Mouse (Mus musculus) CD4-positive, CD25-positive, alpha-beta regulatory T cell, adult 4 months (primary cell): ENCODE measurements around the gene Rtn1. TPM values are rescaled to one million over a fixed set of nuclear protein-coding genes. Genes with fewer than 3 reads are reported as not detected.

Experiments
- ATAC-seq: one replicate; pipeline ENCODE4 v1.8.0; 2017
- polyA plus RNA-seq, 2 experiments: library from polyadenylated mRNA; unstranded; fragments of 100-300 nt; shearing (Covaris generic); gene quantifications; one replicate each; pipeline ENCODE4 v1.2.1; 2017

Gene Rtn1
- polyA plus RNA-seq, result not detected

GRCm38 (mm10) chr12:72408954-72409353, at the start of gene Rtn1:
Gene Rtn1 (minus strand): TSS chr12:72409054.
- ATAC-seq, result no peak

GRCm38 (mm10) chr12:72453941-72454340, 45.1 kb upstream of the Rtn1 start:
- ATAC-seq, result no peak

GRCm38 (mm10) chr12:72441839-72442576, 33.2 kb upstream of the Rtn1 start, which contains the start of gene Lrrc9:
Gene Lrrc9 (plus strand): TSS chr12:72441866.
- no peak for ATAC-seq

GRCm38 (mm10) chr12:72438961-72439480, 30.2 kb upstream of the Rtn1 start:
- no peak for ATAC-seq

- ATAC-seq, result no peak
Observed at GRCm38 (mm10) chr12:72437676-72438341, 29.0 kb upstream of the Rtn1 start.

GRCm38 (mm10) chr12:72433241-72433865, 24.5 kb upstream of the Rtn1 start:
- ATAC-seq, result no peak

GRCm38 (mm10) chr12:72432209-72432608, 23.4 kb upstream of the Rtn1 start:
- no peak for ATAC-seq

- ATAC-seq, result no peak
Observed at GRCm38 (mm10) chr12:72427722-72428126, 18.9 kb upstream of the Rtn1 start.

GRCm38 (mm10) chr12:72422681-72423080, 13.8 kb upstream of the Rtn1 start:
- no peak for ATAC-seq

GRCm38 (mm10) chr12:72417762-72418161, 8.9 kb upstream of the Rtn1 start:
- ATAC-seq, result no peak

GRCm38 (mm10) chr12:72408111-72408891, 553 bp downstream of the Rtn1 start:
- ATAC-seq, result no peak

- ATAC-seq, result no peak
Observed at GRCm38 (mm10) chr12:72407721-72408110, 1.1 kb downstream of the Rtn1 start.

- ATAC-seq, result no peak
Observed at GRCm38 (mm10) chr12:72407146-72407545, 1.7 kb downstream of the Rtn1 start.

- no peak for ATAC-seq
Observed at GRCm38 (mm10) chr12:72405031-72405430, 3.8 kb downstream of the Rtn1 start.

GRCm38 (mm10) chr12:72393046-72393805, 15.6 kb downstream of the Rtn1 start:
- ATAC-seq, result no peak

- no peak for ATAC-seq
Observed at GRCm38 (mm10) chr12:72390346-72390745, 18.5 kb downstream of the Rtn1 start.

- ATAC-seq, result no peak
Observed at GRCm38 (mm10) chr12:72389377-72390103, 19.3 kb downstream of the Rtn1 start.

- no peak for ATAC-seq
Observed at GRCm38 (mm10) chr12:72388835-72389234, 20.0 kb downstream of the Rtn1 start.

GRCm38 (mm10) chr12:72388135-72388534, 20.7 kb downstream of the Rtn1 start:
- no peak for ATAC-seq

- no peak for ATAC-seq
Observed at GRCm38 (mm10) chr12:72376309-72376708, 32.5 kb downstream of the Rtn1 start.

GRCm38 (mm10) chr12:72374823-72375225, 34.0 kb downstream of the Rtn1 start:
- ATAC-seq, result no peak
